Mouse (Mus musculus): Measurements from ENCODE around the gene Lactb. TPM values are rescaled to one million over a fixed set of nuclear protein-coding genes. Genes with fewer than 3 reads are reported as not detected.

Gene Lactb
- polyA plus RNA-seq, 1 experiment from 2014 or later, result 7.2 TPM

- no peak for ATAC-seq (ENCODE audit: borderline replicate concordance, extremely low read depth, low FRiP score, low TSS enrichment)
- 85% methylated on average over 8 of the region's 8 CpGs for WGBS
- Histone ChIP-seq H3K27ac (no peak overlapping the region), H3K4me3 (no peak overlapping the region), H3K9ac (no peak overlapping the region), H3K4me2 (no peak overlapping the region), H3K9me3 (no peaks in the 10 kb centered on the region), H3K4me1 (peaks cover 17% of the 10 kb centered on the region), H3K27me3 (no peaks in the 10 kb centered on the region), H3K36me3 (0 out of 2 replicates have a peak, but pooled peaks cover 2% of the 10 kb centered on the region)
Observed at GRCm38 (mm10) chr9:66907126-66907525, 68.2 kb downstream of the Lactb start.

- Histone ChIP-seq H3K27me3 (no peaks in the 10 kb centered on the region), H3K4me3 (no peak overlapping the region), H3K36me3 (0 out of 2 replicates have a peak, but pooled peaks cover 2% of the 10 kb centered on the region), H3K9me3 (no peaks in the 10 kb centered on the region), H3K4me2 (no peak overlapping the region), H3K27ac (no peak overlapping the region), H3K4me1 (peaks cover 17% of the 10 kb centered on the region), H3K9ac (no peak overlapping the region)
- ATAC-seq (ENCODE audit: borderline replicate concordance, extremely low read depth, low FRiP score, low TSS enrichment), result no peak
- 67% methylated on average over 9 of the region's 9 CpGs for WGBS
Observed at GRCm38 (mm10) chr9:66905990-66906389, 69.3 kb downstream of the Lactb start.

Other genes with a start within 250 kb of the Lactb start
- gene Aph1b, start 180.0 kb downstream of the Lactb start, polyA plus RNA-seq (2015; fragmentation: Nextera tagmentation; extraction: Ambion mirVana), result 6.4 and 8.2 TPM in 2 replicates
- 0.44 and 0.92 TPM in 2 replicates for gene Gm10647, start 178.4 kb downstream of the Lactb start, polyA plus RNA-seq (2015; fragmentation: Nextera tagmentation; extraction: Ambion mirVana)
- 3.5 and 5.3 TPM in 2 replicates for gene Aph1c, start 140.8 kb downstream of the Lactb start, polyA plus RNA-seq (2015; fragmentation: Nextera tagmentation; extraction: Ambion mirVana)
- gene Rab8b, start 55.8 kb downstream of the Lactb start, polyA plus RNA-seq (2015; fragmentation: Nextera tagmentation; extraction: Ambion mirVana), result 24.2 and 30.1 TPM in 2 replicates
- gene Rps27l, start 29.4 kb downstream of the Lactb start, polyA plus RNA-seq (2015; fragmentation: Nextera tagmentation; extraction: Ambion mirVana), result 602 and 647 TPM in 2 replicates
- gene Tpm1, start 73.9 kb upstream of the Lactb start, polyA plus RNA-seq (2015; fragmentation: Nextera tagmentation; extraction: Ambion mirVana), result 747 and 774 TPM in 2 replicates